Mouse (Mus musculus): ENCODE data around the gene Sec22a. TPM values are rescaled to one million over a fixed set of nuclear protein-coding genes. Genes with fewer than 3 reads are reported as not detected.

Sec22a gene
- total and polyA plus RNA-seq, 3 experiments, result 10.5 to 98.3 (median 11.4) TPM

DNA sequence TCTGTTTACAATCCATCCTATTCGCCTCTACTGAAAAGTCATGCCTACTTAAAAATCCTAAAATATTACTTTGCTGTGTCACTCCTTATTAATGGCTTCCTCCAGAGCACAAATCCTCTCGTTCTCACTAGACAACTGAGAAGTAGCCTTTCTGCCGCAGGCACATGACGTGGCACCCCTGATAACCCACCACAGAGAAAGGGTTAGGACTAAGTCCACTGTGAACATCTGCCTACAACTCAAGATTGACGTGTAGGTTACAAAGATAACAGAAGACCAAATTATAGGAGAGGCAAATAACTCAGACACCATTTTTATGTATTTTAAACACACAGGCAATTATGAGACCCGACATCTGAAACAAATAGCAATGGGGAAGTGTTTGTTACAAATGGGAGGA is 45.3 kb downstream of the Sec22a start (continued):
- TF ChIP-seq CHD2 (IDR thresholded peaks at IDR 0.05; ENCODE audit: low read length) (no peak), RAD21 (IDR thresholded peaks at IDR 0.05; ENCODE audit: low read depth, low read length) (no peak), BHLHE40 (IDR thresholded peaks at IDR 0.05; ENCODE audit: borderline replicate concordance, low read depth, low read length) (peak; percentile 74; the same call in 1 of the 2 replicates), USF1 (IDR thresholded peaks at IDR 0.05; ENCODE audit: low read depth, low read length) (peak; percentile 54; the same call in 1 of the 2 replicates), ZMIZ1 (IDR thresholded peaks at IDR 0.05; ENCODE audit: low read depth, low read length) (no peak)

DNA sequence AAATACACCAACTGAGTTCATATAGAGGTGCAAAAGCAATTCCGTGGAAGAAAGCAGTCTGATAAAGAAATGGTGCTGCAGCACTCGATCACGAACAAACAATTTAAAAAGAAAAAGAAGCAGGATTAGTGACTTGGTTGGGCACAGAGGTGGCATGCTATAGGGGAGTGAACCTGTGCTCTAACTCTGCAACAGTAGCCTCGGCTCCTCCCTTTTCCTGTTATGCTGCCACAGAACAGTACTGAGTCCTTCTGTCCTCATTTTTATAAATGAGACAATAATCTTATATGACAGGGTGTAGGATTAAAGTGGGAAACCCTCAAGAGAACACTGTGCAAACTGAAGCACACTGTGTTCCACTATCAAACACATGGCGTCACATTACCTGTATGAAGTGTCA is 46.3 kb downstream of the Sec22a start:
- Histone ChIP-seq H3K79me2 (ENCODE audit: control insufficient read depth, insufficient read depth, low read length, poor library complexity) (no peaks in the 10 kb centered on the region), H3K4me3 (ENCODE audit: control insufficient read depth in 1 of 2, insufficient read depth in 1 of 2, low read depth in 2 of 2, low read length in 2 of 2) (peak overlapping the region; percentile 21 to 29), H3K27me3 (ENCODE audit: control insufficient read depth in 1 of 2, insufficient read depth in 2 of 2, low read length in 2 of 2) (no peaks in the 10 kb centered on the region), H3K27ac (ENCODE audit: control insufficient read depth, low read depth, low read length) (peak overlapping the region; percentile 88), H3K36me3 (ENCODE audit: control insufficient read depth in 1 of 2, insufficient read depth in 2 of 2, low read length in 2 of 2) (peaks cover 0 to 14% of the 10 kb centered on the region in 2 experiments; a peak in 2 of 4 replicates), H3K4me1 (ENCODE audit: control insufficient read depth in 1 of 2, insufficient read depth in 2 of 2, low read length in 2 of 2) (peaks cover 6% of the 10 kb centered on the region in 2 experiments), H3K9me3 (replicated peaks; ENCODE audit: insufficient read depth, low read length) (no peaks in the 10 kb centered on the region), H3K9ac (ENCODE audit: control insufficient read depth, low read depth, low read length, poor library complexity, severe bottlenecking) (peak overlapping the region; percentile 39)
- peak; percentile 71 for DNase-seq (ENCODE audit: low read depth, low spot score)
- TF ChIP-seq MEF2A (IDR thresholded peaks at IDR 0.05; ENCODE audit: extremely low read depth, insufficient replicate concordance, low read depth, low read length, poor library complexity, severe bottlenecking) (no peak), ELF1 (IDR thresholded peaks at IDR 0.05; ENCODE audit: low read depth, low read length) (no peak), TCF12 (IDR thresholded peaks at IDR 0.05; ENCODE audit: low read depth, low read length) (no peak), ZKSCAN1 (IDR thresholded peaks at IDR 0.05; ENCODE audit: low read depth, low read length) (no peak)

DNA sequence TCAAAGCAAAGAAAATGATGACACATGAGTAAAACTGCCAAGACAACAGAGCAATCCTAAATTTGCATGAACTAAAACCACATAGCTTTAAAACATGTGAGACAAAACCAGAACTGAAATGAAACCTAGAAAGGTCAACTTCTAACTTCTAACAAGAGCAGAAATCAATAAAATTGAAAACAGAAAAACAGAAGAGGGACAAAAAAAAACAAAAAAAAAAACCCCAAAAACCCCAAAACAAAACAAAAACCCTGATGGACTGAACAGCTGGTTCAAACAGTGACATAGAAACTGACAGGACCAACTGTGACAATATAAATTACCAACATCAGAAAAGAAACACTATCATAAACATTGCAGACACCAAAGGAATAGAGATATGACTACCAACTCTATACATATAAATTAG is 46.9 kb downstream of the Sec22a start:
- H3K4me3 ChIP-seq (ENCODE audit: control insufficient read depth in 1 of 2, insufficient read depth in 1 of 2, low read depth in 2 of 2, low read length in 2 of 2), result peak overlapping the region in 1 of 2 experiments; percentile 21; a peak in 2 of 4 replicates
- H3K9me3 ChIP-seq (replicated peaks; ENCODE audit: insufficient read depth, low read length), result no peaks in the 10 kb centered on the region
- peak overlapping the region; percentile 28; the same call in 1 of the 2 replicates for H3K9ac ChIP-seq (ENCODE audit: control insufficient read depth, low read depth, low read length, poor library complexity, severe bottlenecking)
- no peak overlapping the region for H3K27ac ChIP-seq (ENCODE audit: control insufficient read depth, low read depth, low read length)
- no peak for DNase-seq (ENCODE audit: low read depth, low spot score)
- no peaks in the 10 kb centered on the region for H3K79me2 ChIP-seq (ENCODE audit: control insufficient read depth, insufficient read depth, low read length, poor library complexity)
- peaks cover 0 to 14% of the 10 kb centered on the region in 2 experiments; a peak in 2 of 4 replicates for H3K36me3 ChIP-seq (ENCODE audit: control insufficient read depth in 1 of 2, insufficient read depth in 2 of 2, low read length in 2 of 2)
- H3K27me3 ChIP-seq (ENCODE audit: control insufficient read depth in 1 of 2, insufficient read depth in 2 of 2, low read length in 2 of 2), result no peaks in the 10 kb centered on the region
- H3K4me1 ChIP-seq (ENCODE audit: control insufficient read depth in 1 of 2, insufficient read depth in 2 of 2, low read length in 2 of 2), result peaks cover 6% of the 10 kb centered on the region in 2 experiments
- TF ChIP-seq TBP (IDR thresholded peaks at IDR 0.05; ENCODE audit: low read depth, low read length) (no peak), RCOR1 (IDR thresholded peaks at IDR 0.05; ENCODE audit: low read depth, low read length) (0 out of 2 replicates have a peak, but pooled peaks have one; percentile 24), ETS1 (IDR thresholded peaks at IDR 0.05; ENCODE audit: low read depth, low read length) (peak; percentile 93), ZKSCAN1 (IDR thresholded peaks at IDR 0.05; ENCODE audit: low read depth, low read length) (no peak), GABPA (IDR thresholded peaks at IDR 0.05; ENCODE audit: low read depth, low read length) (no peak), POLR2AphosphoS5 (IDR thresholded peaks at IDR 0.05; ENCODE audit: borderline replicate concordance, low read depth, low read length) (no peak), E2F4 (IDR thresholded peaks at IDR 0.05; ENCODE audit: borderline replicate concordance, low read depth, low read length) (no peak), POLR2AphosphoS2 (IDR thresholded peaks at IDR 0.05; ENCODE audit: low read length) (no peak), CTCF (IDR thresholded peaks at IDR 0.05 in 2 of 3, conservative IDR thresholded peaks at IDR 0.05 in 1 of 3; ENCODE audit: control insufficient read depth in 1 of 3, insufficient read depth in 1 of 3, low read depth in 2 of 3, low read length in 3 of 3, poor library complexity in 1 of 3, severe bottlenecking in 1 of 3) (no peak), SMC3 (IDR thresholded peaks at IDR 0.05; ENCODE audit: low read depth, low read length) (no peak), UBTF (IDR thresholded peaks at IDR 0.05; ENCODE audit: borderline replicate concordance, insufficient read depth, low read depth, low read length) (no peak), MEF2A (IDR thresholded peaks at IDR 0.05; ENCODE audit: extremely low read depth, insufficient replicate concordance, low read depth, low read length, poor library complexity, severe bottlenecking) (no peak), USF1 (IDR thresholded peaks at IDR 0.05; ENCODE audit: low read depth, low read length) (no peak), TAL1 (IDR thresholded peaks at IDR 0.05; ENCODE audit: low read length) (peak; percentile 38; the same call in 1 of the 2 replicates), ZNF384 (IDR thresholded peaks at IDR 0.05; ENCODE audit: low read depth, low read length) (peak; percentile 54), EP300 (IDR thresholded peaks at IDR 0.05; ENCODE audit: low read depth in 1 of 2, low read length in 2 of 2) (peak; percentile 86 to 90), ZMIZ1 (IDR thresholded peaks at IDR 0.05; ENCODE audit: low read depth, low read length) (no peak), HCFC1 (IDR thresholded peaks at IDR 0.05; ENCODE audit: low read depth, low read length) (no peak), GATA1 (IDR thresholded peaks at IDR 0.05; ENCODE audit: low read depth, low read length) (peak; percentile 81), BHLHE40 (IDR thresholded peaks at IDR 0.05; ENCODE audit: borderline replicate concordance, low read depth, low read length) (no peak), JUND (IDR thresholded peaks at IDR 0.05; ENCODE audit: low read depth, low read length) (no peak), MAFK (IDR thresholded peaks at IDR 0.05; ENCODE audit: borderline replicate concordance, low read depth, low read length) (no peak), ELF1 (IDR thresholded peaks at IDR 0.05; ENCODE audit: low read depth, low read length) (no peak), USF2 (IDR thresholded peaks at IDR 0.05; ENCODE audit: borderline replicate concordance in 1 of 2, insufficient read depth in 1 of 2, low read depth in 1 of 2, low read length in 2 of 2) (no peak)

All from MEL (cell line).